Mouse (Mus musculus) small intestine, adult 2 months (tissue): ENCODE data around the gene Fgf13. TPM values are rescaled to one million over a fixed set of nuclear protein-coding genes. Genes with fewer than 3 reads are reported as not detected.
A peak's percentile ranks its signal among the peaks of the same experiment; 100 is the strongest.

Experiments
- H3K27ac ChIP-seq: fragments of 200-500 bp; 2 replicates; pipeline ENCODE4 v1.5.1; 2012; ENCODE audit warnings: low read depth, low read length, control low read depth, inconsistent platforms; ENCODE audit not compliant: insufficient read depth
- H3K27me3 ChIP-seq: fragments of 200-500 bp; 2 replicates; pipeline ENCODE4 v1.6.1; 2012; ENCODE audit warnings: mild to moderate bottlenecking, moderate library complexity, low read length, inconsistent platforms; ENCODE audit not compliant: control insufficient read depth, insufficient read depth
- H3K36me3 ChIP-seq: fragments of 200-500 bp; 2 replicates; pipeline ENCODE4 v1.6.1; 2012; ENCODE audit warnings: mild to moderate bottlenecking, low read length, control low read depth, inconsistent platforms; ENCODE audit not compliant: control insufficient read depth, insufficient read depth
- H3K4me1 ChIP-seq: fragments of 200-500 bp; 2 replicates; pipeline ENCODE4 v1.6.1; 2012; ENCODE audit warnings: low read length, inconsistent platforms, mixed read lengths; ENCODE audit not compliant: control insufficient read depth, insufficient read depth, insufficient read length
- H3K4me3 ChIP-seq: fragments of 200-500 bp; 2 replicates; pipeline ENCODE4 v1.5.1; 2012; ENCODE audit warnings: low read depth, mild to moderate bottlenecking, control low read depth, inconsistent platforms, low read length, moderate library complexity
- CTCF ChIP-seq: fragments of 200-500 bp; IDR thresholded peaks from 2 replicates; pipeline ENCODE4 v1.5.1; 2012; ENCODE audit warnings: low read depth, mild to moderate bottlenecking, control low read depth, inconsistent platforms, low read length, moderate library complexity, mixed read lengths; ENCODE audit not compliant: insufficient replicate concordance, insufficient read length; ENCODE audit errors: extremely low read depth
- POLR2A ChIP-seq: fragments of 200-500 bp; IDR thresholded peaks from 2 replicates; pipeline ENCODE4 v1.6.1; 2012; ENCODE audit warnings: low read depth, mild to moderate bottlenecking, control low read depth, inconsistent platforms, low read length, moderate library complexity
- WGBS: fragments of 180-500 bp; shearing (Covaris S2); methylation state at CpG from one replicate; pipeline ENCODE4 v1.1.7; 2018; 5-methylcytosine and 5-hydroxymethylcytosine counted together
- polyA plus RNA-seq: library from polyadenylated mRNA; depleted of rRNA; stranded (reverse); fragments of >200 nt; gene quantifications from 2 replicates; pipeline ENCODE4 v1.2.3, GENCODE M21; 2012; rRNA removed

Gene Fgf13
- 0.05 and 0.87 TPM in 2 replicates for polyA plus RNA-seq

- 11% methylated on average over 43 of the region's 47 CpGs for WGBS
- no peaks in the 10 kb centered on the region for H3K36me3 ChIP-seq
These were observed at the start of gene Fgf13 for GRCm38 (mm10) chrX:59567695-59568431. Gene Fgf13 (minus strand): TSS chrX:59568071.

GRCm38 (mm10) chrX:59606535-59606934 lies 38.7 kb upstream of the Fgf13 start:
- Histone ChIP-seq H3K4me3 (no peak overlapping the region), H3K36me3 (no peaks in the 10 kb centered on the region), H3K27ac (no peak overlapping the region), H3K4me1 (no peaks in the 10 kb centered on the region), H3K27me3 (no peaks in the 10 kb centered on the region)
- TF ChIP-seq POLR2A (no peak), CTCF (no peak)
- WGBS: 50% methylated on average over 1 of the region's 1 CpGs

More at GRCm38 (mm10) chrX:59567695-59568431, at the start of gene Fgf13:
- Histone ChIP-seq H3K4me1 (no peaks in the 10 kb centered on the region), H3K4me3 (peak within 1 kb of the TSS; percentile 46), H3K27me3 (no peaks in the 10 kb centered on the region), H3K27ac (no peak within 1 kb of the TSS)
- TF ChIP-seq POLR2A (no peak), CTCF (no peak)

GRCm38 (mm10) chrX:59589050-59589449 lies 21.2 kb upstream of the Fgf13 start:
- no peaks in the 10 kb centered on the region for H3K36me3 ChIP-seq
- 52% methylated on average over 5 of the region's 5 CpGs for WGBS
- TF ChIP-seq POLR2A (no peak), CTCF (no peak)

GRCm38 (mm10) chrX:59585508-59586186 lies 17.8 kb upstream of the Fgf13 start:
- H3K4me3 ChIP-seq: no peak overlapping the region
- H3K27me3 ChIP-seq: no peaks in the 10 kb centered on the region
- 75% methylated on average over 11 of the region's 11 CpGs for WGBS
- no peaks in the 10 kb centered on the region for H3K36me3 ChIP-seq
- no peak overlapping the region for H3K27ac ChIP-seq
- H3K4me1 ChIP-seq: no peaks in the 10 kb centered on the region
- no peak for TF ChIP-seq POLR2A
- no peak for TF ChIP-seq CTCF

More at GRCm38 (mm10) chrX:59589050-59589449, 21.2 kb upstream of the Fgf13 start:
- no peaks in the 10 kb centered on the region for H3K27me3 ChIP-seq
- H3K4me1 ChIP-seq: no peaks in the 10 kb centered on the region
- no peak overlapping the region for H3K27ac ChIP-seq
- no peak overlapping the region for H3K4me3 ChIP-seq

GRCm38 (mm10) chrX:59584034-59584433 lies 16.2 kb upstream of the Fgf13 start:
- H3K27me3 ChIP-seq: no peaks in the 10 kb centered on the region
- no peak overlapping the region for H3K4me3 ChIP-seq
- no peak overlapping the region for H3K27ac ChIP-seq
- no peak for TF ChIP-seq POLR2A
- TF ChIP-seq CTCF: no peak
- H3K4me1 ChIP-seq: no peaks in the 10 kb centered on the region
- H3K36me3 ChIP-seq: no peaks in the 10 kb centered on the region

GRCm38 (mm10) chrX:59566826-59567694 lies 811 bp downstream of the Fgf13 start:
- H3K4me3 ChIP-seq: peak overlapping the region; percentile 46
- H3K4me1 ChIP-seq: no peaks in the 10 kb centered on the region
- TF ChIP-seq CTCF (no peak), POLR2A (no peak)
- 15% methylated on average over 59 of the region's 75 CpGs for WGBS
- H3K27me3 ChIP-seq: no peaks in the 10 kb centered on the region
- H3K36me3 ChIP-seq: no peaks in the 10 kb centered on the region
- H3K27ac ChIP-seq: no peak overlapping the region
